Mouse (Mus musculus): ENCODE results near the gene Rab32.

- TF ChIP-seq POLR2A (IDR thresholded peaks at IDR 0.05; ENCODE audit: extremely low read depth, insufficient read depth, low read length), result 0 out of 2 replicates have a peak, but pooled peaks have one; percentile 16
- peak; percentile 97 for TF ChIP-seq CTCF (IDR thresholded peaks at IDR 0.05; ENCODE audit: low read depth, low read length)
Observed at GRCm38 (mm10) chr10:10557570-10558336, at the start of gene Rab32.

All from liver, adult 2 months (tissue).